Mouse (Mus musculus) kidney, postnatal 36 days (tissue): ENCODE measurements around the gene Ctla4.

Experiments used
- DNase-seq, 2 experiments: peaks; one replicate each; pipeline ENCODE4 v3.0.0; 2021 to 2022; ENCODE audit warnings: mixed read lengths in 2 of 2

Gene Ctla4

DNA sequence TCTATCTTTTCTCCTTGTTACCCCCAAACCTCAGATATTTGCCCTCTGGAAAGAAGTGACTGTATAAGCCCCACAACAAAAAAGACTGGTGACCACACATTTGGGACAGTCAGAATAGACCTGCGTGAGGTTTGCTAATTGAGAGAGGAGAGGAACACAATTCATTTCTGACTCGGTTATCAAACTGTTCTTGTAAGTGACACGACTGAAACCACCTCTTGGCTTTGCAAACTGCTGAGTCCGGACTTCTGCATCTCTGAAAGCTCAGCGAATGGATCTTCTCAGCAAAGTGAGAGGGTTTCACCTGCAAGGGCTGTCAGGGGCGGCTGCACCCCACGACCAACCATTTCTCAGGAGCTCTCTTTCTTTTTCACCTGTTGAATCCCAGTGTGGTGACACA, 43.6 kb downstream of the Ctla4 start:
- DNase-seq, result no peak

DNA sequence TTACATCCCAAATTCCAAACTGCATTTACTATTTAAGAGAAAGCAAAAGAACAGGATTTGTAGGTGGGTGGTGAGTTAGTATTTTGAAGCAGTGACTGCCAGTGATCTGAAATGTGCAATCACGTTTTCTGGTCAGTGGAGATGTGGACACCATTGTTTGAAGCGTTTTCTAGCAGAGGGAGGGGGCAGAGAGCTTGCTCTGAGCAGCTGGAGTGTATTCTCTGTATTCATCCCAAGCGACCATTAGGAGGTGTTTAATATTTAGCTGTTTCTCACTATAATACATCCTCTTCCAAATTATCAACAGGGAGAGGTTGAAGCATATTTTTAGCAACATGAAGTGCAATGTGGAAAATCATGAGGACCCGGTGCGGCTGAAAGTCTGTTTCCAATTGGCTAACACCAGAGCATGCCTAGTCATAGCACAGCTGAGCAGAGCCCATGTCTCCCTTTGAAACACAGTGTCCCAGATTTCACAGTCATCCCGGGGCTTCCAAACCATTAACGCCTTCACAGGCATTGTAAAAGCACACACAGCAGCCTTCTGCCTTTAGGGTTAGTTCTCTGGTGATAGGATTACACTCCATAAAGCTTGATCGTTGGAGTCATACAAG, 49.3 kb downstream of the Ctla4 start:
- DNase-seq, result no peak

- DNase-seq, result no peak
Measured at GRCm38 (mm10) chr1:60936963-60937711, 50.3 kb downstream of the Ctla4 start.

DNA sequence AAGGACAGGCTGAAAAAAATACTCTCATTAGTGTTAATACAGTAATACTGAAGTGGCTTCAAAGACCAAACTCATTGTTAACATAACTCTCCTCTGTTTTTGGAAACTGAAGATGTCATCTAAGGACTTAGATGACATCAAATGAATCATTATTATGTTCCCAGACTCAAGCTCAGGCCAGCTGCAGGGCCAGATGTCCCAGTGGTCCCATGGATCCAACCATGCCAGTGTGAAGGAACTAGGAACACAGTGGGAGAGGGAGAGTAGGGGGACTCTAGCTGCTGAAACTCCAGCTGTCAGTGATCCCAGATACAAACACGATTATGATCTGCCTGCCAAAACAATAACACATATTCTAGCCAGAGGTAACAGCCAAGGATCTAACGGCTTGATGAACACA, 51.5 kb downstream of the Ctla4 start:
- no peak for DNase-seq

DNA sequence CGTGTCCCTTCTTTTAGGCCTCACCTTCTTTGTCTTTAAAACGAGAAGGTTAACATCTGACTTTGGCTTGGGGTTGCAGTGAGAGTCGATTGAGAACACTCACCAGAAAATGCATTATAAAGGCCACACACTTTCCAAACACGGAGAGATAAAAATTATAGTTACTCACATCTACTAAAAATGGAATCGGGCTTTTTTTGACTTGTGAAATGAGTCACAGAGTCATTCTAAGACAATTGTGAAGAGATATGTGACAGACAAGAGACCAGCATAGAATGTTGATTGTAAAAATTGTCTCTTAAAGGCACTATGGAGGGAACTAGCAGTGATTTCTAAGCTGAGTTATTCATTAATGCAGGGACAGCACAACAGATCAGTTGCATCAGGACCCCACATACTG, 52.2 kb downstream of the Ctla4 start:
- DNase-seq, result no peak

DNA sequence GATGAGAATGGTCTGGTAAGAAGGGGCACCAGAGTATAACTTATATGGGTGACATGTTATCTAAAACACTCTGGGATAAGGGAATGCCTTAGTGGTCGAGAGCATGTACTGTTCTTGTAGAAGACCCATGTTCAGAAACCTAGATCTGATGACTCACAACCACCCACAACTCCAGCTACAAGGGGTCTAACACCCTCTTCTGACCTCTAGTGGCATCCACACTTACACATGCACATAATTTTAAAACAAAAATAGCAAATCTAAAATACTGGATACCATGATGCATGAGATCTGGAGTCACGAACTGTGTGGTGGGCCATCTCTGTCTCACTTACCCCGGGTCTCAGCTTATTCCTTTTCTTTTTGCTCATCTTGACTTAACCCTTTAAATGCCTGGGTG, 53.2 kb downstream of the Ctla4 start:
- no peak for DNase-seq

DNA sequence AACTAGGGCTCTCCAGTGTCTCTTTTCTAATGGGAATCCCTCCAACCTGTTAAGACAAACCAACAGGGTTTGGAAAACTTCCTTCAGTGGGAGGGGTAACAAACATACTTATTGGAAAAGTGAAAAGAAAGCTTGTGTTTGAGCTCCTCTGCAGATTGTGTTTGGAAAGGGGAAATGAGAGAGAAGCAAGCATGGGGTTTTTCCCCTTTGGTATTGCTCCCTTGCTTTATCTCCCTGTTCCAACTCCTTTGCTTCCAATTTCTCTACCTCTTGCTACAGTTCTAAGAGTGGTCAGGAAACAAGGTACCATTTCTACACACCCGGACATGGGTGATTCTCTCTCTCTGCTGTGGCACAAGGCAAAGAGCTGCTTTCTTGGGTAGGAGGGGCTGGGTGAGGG, 53.8 kb downstream of the Ctla4 start:
- DNase-seq, result no peak

- no peak for DNase-seq
Measured at GRCm38 (mm10) chr1:60941056-60942048, 54.6 kb downstream of the Ctla4 start.

DNA sequence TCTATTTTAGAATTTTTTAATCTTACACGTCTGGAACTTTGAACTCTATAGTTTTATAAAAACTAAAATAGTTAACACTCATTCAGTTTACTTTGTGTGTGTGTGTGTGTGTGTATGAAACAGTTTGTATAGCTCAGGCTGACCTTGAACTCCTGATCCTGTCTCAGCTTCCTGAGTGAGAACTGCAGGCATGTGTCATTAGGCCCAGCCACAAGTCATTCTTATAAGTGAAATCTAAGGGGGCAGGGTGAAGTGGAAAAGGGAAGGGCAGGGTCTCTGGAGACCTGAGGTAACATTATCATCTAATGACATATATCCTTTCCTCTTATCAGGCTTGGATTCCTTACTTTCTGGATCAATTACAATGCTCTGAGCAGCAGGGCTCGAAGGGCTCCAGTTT, 56.1 kb downstream of the Ctla4 start:
- DNase-seq, result no peak

DNA sequence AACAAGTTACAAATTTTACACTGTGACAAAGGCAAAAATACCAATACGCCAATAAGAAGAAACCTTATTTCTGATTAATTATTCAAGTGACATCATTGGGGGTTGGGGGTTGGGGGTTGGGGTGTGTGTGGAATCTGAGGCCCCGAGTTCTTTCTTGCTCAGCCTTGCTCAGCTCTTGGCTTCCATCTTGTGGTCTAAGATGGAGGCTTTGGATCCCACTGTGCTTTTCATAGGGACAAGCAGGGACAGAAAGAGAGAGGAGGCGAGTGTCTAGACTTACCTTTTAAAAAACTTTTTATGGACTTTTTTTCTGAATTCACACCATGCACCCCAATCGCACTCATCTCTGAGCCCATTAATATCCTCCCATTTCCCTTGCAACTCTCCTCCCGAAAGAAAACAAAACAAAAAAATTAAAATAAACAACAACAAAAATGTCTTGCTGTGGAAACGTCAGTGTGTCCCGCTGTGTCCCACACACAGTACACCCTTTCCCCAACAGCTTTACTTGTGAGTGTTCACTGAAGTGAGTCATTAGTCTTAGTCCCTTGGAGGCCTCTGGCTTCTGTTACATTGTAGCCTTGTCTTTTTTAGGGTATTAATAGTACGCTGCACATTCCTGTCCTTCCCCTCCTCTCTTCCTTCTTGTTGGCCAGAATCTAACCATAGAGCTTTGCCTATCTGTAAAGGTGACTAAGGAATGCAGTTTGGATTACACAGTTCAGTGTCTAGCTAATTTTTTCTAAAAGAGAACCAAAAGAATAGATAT, 59.0 kb downstream of the Ctla4 start:
- no peak for DNase-seq

DNA sequence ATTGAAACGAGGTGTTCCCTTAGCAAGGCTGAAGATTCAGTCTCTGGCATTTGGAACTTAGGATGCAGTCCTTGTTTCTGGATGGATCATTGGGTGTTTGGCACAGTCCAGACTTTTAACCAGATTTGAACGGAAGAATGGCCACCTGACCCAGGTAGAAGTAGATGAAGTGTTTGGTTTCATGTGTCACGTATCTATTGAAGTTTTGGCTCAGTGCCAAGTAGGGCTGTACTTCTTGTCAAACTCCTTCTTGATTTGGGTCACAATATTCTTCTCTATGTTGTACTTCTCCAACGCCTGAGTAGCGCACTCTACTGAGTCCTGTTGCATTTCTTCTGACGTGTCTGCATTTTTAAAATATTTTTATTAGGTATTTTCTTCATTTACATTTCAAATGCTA, 61.3 kb downstream of the Ctla4 start:
- no peak for DNase-seq

GRCm38 (mm10) chr1:60952958-60953357, 66.2 kb downstream of the Ctla4 start:
- DNase-seq, result no peak

DNA sequence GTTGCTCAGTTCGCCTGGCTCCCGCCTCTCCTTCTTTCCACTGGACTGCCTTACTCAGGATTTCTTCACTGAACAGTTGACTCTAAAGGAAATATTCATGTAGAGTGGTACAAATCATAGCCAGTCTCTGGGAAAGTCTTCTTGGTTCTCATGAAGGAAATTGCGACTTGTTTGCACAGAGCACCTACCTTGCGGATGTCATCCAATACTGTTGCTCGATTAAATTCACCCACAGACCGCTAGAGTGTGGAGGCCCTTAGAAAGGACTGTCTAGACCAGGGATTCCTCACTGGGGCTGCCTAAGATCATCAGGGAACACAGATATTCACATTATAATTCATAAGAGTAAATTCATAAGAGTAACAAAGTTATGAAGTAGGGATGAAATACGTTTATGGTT, 66.9 kb downstream of the Ctla4 start:
- DNase-seq, result no peak

DNA sequence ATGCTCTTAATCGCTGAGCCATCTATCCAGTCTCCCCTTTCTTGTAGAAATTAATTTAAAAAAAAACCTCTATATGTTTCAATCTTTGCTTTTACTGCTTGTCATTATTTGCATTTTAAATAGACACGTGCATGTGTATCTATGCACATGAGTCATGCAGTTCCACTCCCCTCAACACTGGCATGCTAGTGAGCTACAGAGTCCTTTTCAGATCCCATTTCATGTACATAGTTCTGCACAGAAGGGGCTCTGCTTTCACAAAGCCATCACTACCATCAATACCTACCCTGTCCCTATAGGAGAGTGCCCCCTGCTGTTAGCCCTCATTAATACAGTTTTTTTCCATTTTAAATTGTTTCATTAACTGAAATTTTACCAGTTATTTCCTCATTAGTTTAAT, 68.0 kb downstream of the Ctla4 start:
- DNase-seq, result peak in 1 of 2 experiments; percentile 11

GRCm38 (mm10) chr1:60955186-60955585, 68.4 kb downstream of the Ctla4 start:
- DNase-seq, result no peak

GRCm38 (mm10) chr1:60956196-60956595, 69.4 kb downstream of the Ctla4 start:
- DNase-seq, result no peak

GRCm38 (mm10) chr1:60958287-60958686, 71.5 kb downstream of the Ctla4 start:
- DNase-seq, result peak in 1 of 2 experiments; percentile 19

- DNase-seq, result no peak
Measured at GRCm38 (mm10) chr1:60959246-60959645, 72.4 kb downstream of the Ctla4 start.

GRCm38 (mm10) chr1:60960451-60960850, 73.7 kb downstream of the Ctla4 start:
- DNase-seq, result peak; percentile 31 to 49

- peak; percentile 64 to 81 for DNase-seq
Measured at GRCm38 (mm10) chr1:60961080-60961479, 74.3 kb downstream of the Ctla4 start.

DNA sequence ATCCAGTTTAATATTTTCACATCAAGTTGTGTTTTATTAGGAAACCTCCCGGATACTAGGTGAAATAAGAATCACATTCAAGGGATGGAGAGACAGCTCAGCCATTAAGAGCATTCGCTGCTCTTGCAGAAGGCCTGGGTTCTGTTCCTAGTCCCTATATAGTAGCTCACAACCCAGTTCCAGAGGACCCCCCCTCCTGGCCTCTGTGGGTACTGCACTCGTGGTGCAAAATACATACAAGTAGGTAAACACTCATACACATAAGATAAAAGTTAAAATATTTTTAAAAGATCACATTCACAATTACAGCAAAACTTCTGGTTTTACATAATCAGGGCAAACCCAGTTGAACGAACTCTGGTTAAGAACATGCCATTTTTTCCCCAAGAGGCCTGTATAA, 75.3 kb downstream of the Ctla4 start:
- DNase-seq, result no peak
